Mouse (Mus musculus): ENCODE data around the gene Slc25a42. TPM values are rescaled to one million over a fixed set of nuclear protein-coding genes. Genes with fewer than 3 reads are reported as not detected.
A peak's percentile ranks its signal among the peaks of the same experiment; 100 is the strongest.

Gene Slc25a42
- total RNA-seq, 1 experiment from 2014 or later = 144 TPM

DNA sequence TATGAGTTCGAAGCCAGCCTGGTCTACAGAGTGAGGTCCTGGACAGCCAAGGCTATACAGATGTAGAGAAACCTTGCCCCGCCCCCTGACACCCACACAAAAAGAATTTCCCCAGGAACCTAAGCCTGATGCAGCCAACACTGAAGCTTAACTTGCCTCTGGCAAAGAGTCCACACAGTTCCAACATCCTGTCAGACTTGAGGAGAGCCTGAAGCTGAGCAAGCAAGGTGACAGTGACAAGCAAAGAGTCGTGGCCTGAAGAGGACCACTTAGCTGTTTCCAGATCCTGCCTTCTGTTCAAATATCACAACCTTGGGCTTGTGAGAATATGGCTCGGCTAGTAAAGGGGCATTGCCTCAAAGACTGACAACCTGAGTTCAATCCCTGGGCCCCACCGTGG, 3.0 kb upstream of the Slc25a42 start:
- no peak for DNase-seq

DNA sequence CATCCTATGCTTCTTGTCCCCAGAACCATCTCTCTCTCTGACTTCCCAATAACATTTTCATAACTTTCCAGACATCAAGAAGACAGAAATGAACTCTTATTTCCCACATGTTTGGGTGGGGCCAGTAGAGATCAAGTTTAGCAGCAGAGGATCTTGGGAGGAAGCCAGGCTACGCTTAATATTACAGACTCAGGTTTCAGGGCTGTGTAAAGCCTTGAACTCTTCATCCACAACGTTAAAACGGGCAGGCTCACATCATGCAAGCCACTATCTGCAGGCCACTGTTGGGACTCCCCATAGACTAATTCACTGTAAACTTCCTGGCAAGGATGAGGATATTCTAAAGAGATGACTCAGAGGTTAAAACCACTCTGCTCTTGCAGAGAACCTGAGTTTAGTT, 2.3 kb upstream of the Slc25a42 start:
- no peak for DNase-seq

DNA sequence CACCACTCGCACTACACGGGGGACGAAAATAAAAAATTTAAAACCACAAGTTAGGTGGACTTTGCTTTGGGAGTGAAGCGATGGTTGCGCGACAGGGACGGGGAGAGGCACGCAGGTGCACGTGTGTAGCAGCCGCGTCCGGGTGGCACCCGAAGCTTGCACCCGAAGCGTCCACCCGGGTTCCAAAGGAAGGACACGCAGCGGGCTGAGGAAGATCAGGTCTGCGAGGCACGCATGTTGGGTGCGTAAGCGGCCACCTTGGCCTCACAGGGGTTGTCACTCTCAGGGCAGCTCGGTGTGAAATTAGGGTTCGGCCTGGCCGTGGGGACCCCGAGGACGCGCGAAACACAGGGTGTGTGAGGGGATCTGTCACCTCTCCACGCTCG, 386 bp downstream of the Slc25a42 start:
- DNase-seq = peak; percentile 69

GRCm38 (mm10) chr8:70211275-70211674, 830 bp downstream of the Slc25a42 start:
- DNase-seq = no peak

- DNase-seq = no peak
These were observed 1.6 kb downstream of the Slc25a42 start for GRCm38 (mm10) chr8:70210538-70210937.

GRCm38 (mm10) chr8:70208130-70208529, 4.0 kb downstream of the Slc25a42 start:
- DNase-seq = no peak

- no peak for DNase-seq
These were observed 7.3 kb downstream of the Slc25a42 start for GRCm38 (mm10) chr8:70204757-70205156.

DNA sequence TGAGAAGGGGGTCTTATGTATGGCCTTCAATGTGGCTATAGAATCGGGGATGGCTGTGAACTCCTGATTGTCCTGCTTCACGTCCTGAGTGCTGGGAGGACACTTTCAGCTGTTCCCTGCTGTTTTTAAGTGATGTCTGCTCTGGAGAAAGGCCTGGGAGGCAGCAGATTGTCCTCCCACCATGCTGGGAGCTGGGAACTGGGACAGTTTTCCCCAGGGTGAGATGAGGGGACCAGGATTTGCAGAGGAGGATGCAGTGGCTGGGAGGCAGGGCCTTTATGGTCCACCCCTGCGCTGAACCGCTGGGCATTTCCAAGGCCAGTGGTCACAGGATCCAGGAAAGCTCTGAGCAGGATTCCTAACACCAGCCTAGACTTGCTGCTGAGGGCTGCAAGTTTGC, 9.0 kb downstream of the Slc25a42 start:
- DNase-seq = no peak

GRCm38 (mm10) chr8:70201417-70201816, 10.7 kb downstream of the Slc25a42 start:
- no peak for DNase-seq

GRCm38 (mm10) chr8:70200098-70200681, 11.9 kb downstream of the Slc25a42 start:
- DNase-seq = no peak

GRCm38 (mm10) chr8:70197603-70198002, 14.5 kb downstream of the Slc25a42 start:
- DNase-seq = no peak

- no peak for DNase-seq
These were observed 16.3 kb downstream of the Slc25a42 start for GRCm38 (mm10) chr8:70195762-70196161.

DNA sequence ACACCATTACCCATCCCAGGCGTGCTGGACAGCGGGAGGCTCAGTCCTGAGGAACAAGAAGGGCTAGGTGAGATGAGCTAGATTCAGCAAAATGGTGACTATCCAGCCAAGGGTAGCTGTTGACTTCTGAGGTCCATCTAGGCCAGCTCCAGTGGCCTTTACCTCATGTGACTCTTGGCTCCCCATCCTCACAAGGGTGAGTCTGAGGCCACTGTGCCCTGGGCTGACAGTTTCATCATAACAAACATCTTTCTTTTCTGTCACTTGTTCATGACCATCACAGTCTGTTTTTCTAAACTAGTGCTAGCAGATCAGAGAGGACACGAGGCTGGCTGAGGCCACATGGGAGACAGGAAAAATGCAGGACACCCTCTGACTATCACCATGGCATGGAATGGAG, 17.9 kb downstream of the Slc25a42 start:
- peak; percentile 30 for DNase-seq

DNA sequence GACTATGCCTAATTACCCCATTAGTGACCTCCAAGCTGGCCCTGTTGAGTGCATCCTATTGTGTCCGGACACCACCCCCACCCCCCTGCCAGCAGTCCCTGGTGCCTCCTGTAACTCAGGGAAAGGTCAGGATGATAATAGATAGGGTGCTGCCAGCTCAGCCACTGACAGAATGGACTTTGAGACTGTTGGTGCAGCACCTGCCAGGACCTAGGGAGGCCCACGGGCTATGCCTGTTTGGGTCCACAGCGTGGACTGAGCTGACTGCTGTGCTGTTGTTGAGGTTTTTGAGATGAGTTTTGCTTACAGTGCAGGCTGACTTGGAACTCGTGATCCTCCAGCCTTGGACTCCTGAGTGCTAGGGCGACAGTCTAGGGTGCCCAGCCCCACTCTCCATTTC, 18.9 kb downstream of the Slc25a42 start:
- no peak for DNase-seq

GRCm38 (mm10) chr8:70188707-70189106, 23.4 kb downstream of the Slc25a42 start:
- no peak for DNase-seq

DNA sequence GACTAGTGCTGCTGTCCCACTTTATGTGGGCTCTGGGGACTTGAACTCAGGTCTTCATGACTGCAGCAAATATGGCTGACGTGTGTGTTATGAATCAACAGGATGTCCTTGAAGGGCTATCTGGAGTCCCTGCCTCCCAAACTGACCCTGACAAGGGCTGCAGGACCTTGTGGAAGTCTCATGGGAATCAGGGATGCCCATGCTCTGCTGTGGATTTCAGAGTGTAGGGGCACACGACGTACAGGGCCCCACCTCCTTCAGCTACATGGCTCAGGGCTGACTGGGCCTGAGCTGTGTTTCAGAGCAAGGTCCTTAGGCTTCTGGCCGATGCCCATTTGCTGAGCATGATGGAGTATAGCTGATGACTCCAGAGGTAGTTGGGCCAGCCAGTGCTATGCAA, 28.9 kb downstream of the Slc25a42 start:
- DNase-seq = peak; percentile 53

- DNase-seq = no peak
These were observed 30.2 kb downstream of the Slc25a42 start for GRCm38 (mm10) chr8:70181903-70182252.

- DNase-seq = no peak
These were observed 30.7 kb downstream of the Slc25a42 start for GRCm38 (mm10) chr8:70181212-70181902.

- DNase-seq = no peak
These were observed 33.0 kb downstream of the Slc25a42 start for GRCm38 (mm10) chr8:70179082-70179481.

DNA sequence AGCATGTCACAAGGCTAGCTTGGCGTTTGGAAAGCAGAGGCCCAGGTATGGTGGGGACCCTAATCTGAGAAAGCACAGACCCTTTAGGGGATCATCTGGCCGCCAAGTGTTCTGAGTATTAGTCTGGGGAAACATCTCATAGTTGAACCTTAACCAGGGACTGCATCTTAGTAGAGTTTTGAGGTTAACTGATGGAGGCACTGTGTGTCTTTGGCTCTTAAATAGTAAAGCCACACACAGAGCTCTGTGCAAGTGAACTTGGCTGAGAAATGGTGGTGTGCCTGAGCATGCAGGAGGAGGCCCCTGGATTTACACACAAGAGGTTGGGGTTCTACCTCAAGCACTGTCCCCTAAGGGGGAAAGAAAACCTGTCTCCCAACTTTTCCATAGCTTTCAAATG, 33.9 kb downstream of the Slc25a42 start:
- no peak for DNase-seq

GRCm38 (mm10) chr8:70174079-70174478, 38.0 kb downstream of the Slc25a42 start:
- DNase-seq = no peak

DNA sequence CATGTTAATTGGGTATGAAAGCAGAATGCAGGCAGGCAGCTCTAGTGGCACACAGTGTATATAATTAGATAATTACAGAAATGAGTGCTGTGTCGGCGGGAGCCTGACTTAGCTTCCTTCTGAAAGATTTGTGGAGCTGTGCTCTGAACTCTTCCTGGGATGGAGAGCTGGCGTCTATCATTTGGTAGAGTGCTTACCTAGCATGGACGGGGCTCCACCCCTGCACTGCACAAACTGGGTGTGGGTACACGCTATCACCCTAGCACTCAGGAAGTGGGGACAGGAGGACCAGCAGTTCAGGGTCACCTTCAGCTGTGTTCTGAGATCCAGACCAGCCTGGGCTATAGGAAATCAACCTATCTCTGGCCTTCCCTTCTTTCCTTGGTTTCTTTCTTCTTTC, 38.8 kb downstream of the Slc25a42 start:
- no peak for DNase-seq

GRCm38 (mm10) chr8:70172043-70172681, 39.9 kb downstream of the Slc25a42 start, which contains the start of gene Tmem161a:
Tmem161a (plus strand) TSS chr8:70172356.
- DNase-seq = peak; percentile 95

DNA sequence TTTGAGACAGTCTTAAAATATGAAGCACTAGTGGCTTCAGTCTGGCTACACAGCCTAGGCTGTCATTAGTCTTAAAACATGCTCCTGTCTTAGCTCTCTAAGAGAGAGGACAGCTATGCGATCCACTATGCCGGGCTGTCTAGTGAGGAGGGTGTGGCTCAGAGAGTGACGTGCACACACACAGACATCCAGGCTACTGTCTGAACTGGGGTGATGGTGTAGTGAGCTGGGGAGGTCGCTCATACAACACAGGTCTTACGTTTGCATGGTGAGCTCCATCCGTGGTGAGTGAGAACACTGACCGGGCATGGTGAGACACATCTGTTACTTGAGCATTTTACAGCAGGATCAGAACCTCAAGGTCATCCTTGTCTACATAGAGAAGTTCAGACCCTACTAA, 40.9 kb downstream of the Slc25a42 start:
- no peak for DNase-seq

Measured in adrenal gland, postnatal 14 days (tissue).